Mouse (Mus musculus): ENCODE results near the gene Amigo1.

GRCm38 (mm10) chr3:108210771-108211139, 24.6 kb downstream of the Amigo1 start, which contains the start of gene Atxn7l2:
- TF ChIP-seq CTCF (conservative IDR thresholded peaks at IDR 0.05; ENCODE audit: low read length) (no peak), NANOG (IDR thresholded peaks at IDR 0.05; ENCODE audit: borderline replicate concordance, low read length) (no peak), POU5F1 (IDR thresholded peaks at IDR 0.05; ENCODE audit: borderline replicate concordance, low read length) (no peak)
